32 mouse cellular contexts compared by ENCODE assay signal in the genomic region with DNA sequence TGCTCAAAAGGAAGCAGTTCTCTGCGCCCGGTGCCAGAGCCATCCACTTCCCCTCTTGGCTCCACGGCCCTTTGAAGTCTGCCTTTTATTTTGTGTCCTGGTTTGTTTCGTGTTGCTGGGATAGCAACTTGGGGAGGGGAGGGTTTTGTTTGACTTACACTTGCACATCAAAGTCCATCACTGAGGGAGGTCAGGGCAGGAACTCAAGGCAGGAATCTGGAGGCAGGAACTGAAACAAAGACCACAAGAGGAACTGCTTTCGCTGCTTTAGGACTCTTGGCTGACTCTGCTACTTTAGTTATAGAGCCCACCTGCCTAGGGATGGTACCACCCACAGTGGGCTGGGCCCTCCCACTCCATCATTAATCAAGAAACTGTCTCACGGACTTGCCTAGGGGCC. TPM values are rescaled to one million over a fixed set of nuclear protein-coding genes. Genes with fewer than 3 reads are reported as not detected.
DNase-seq lines count a peak whose midpoint lies in the region; ATAC-seq lines count a peak whose summit lies in the region.
"Had no signal": no experiment of that assay in that cellular context is flagged by ENCODE, and none has a peak within 500 bp of the region (broad histone marks: within the 10 kb centered on the region; RNA-seq: fewer than 3 reads in every experiment).

No protein-coding gene starts in this region.

- DNase-seq in heart, adult 9 months (ENCODE audit: low spot score in 2 of 2): no peak
- peak; percentile 47 for DNase-seq in ES-CJ7 (ENCODE audit: low read depth, low spot score)
- peak; percentile 43 for DNase-seq in splenic B cell, adult 2 months (ENCODE audit: low read depth, low spot score)
- no peak for DNase-seq in frontal cortex, postnatal 25 days (ENCODE audit: low spot score in 2 of 2)
- DNase-seq in layer of hippocampus, adult 8-10 months (ENCODE audit: low spot score in 2 of 2): no peak
- DNase-seq: adrenal gland, postnatal 25 days; cerebellum, adult 11-12 months; cerebellum, adult 9-11 months; forebrain, postnatal 0 days; gastrocnemius, postnatal 10 days; heart, adult 11 months; heart, postnatal 14 days; kidney, adult 11 months; kidney, postnatal 14 days; lung, adult 18-20 months; lung, postnatal 4 days; retina, postnatal 1 day; right cerebral cortex, postnatal 25 days; thymus, postnatal 25 days had no signal

- WGBS in heart, embryonic 13.5 days: 65% methylated on average over 6 of the region's 6 CpGs

- peak overlapping the region; percentile 39 for H3K4me3 ChIP-seq in heart, embryonic 13.5 days
- H3K4me3 ChIP-seq: embryonic facial prominence, embryonic 13.5 days; forebrain, embryonic 12.5 days; hindbrain, embryonic 10.5 days; hindbrain, embryonic 15.5 days; limb, embryonic 13.5 days; midbrain, embryonic 10.5 days; midbrain, embryonic 15.5 days; neural tube, embryonic 15.5 days had no signal

- H3K27me3 ChIP-seq in heart, embryonic 13.5 days (replicated peaks): peaks cover 5% of the 10 kb centered on the region; the same call in 1 of the 2 replicates
- H3K27me3 ChIP-seq in splenic B cell, adult 2 months (ENCODE audit: control insufficient read depth, insufficient read depth, low read length, poor library complexity, severe bottlenecking): no peaks in the 10 kb centered on the region
- H3K27me3 ChIP-seq: forebrain, embryonic 12.5 days; hindbrain, embryonic 15.5 days; midbrain, embryonic 15.5 days; neural tube, embryonic 15.5 days had no signal

- peaks cover 46% of the 10 kb centered on the region for H3K4me1 ChIP-seq in heart, embryonic 13.5 days

- peak overlapping the region; percentile 51 for H3K4me2 ChIP-seq in heart, embryonic 13.5 days
- H3K4me2 ChIP-seq: embryonic facial prominence, embryonic 13.5 days; forebrain, embryonic 12.5 days; hindbrain, embryonic 15.5 days; limb, embryonic 13.5 days; midbrain, embryonic 15.5 days; neural tube, embryonic 15.5 days had no signal

- no peak for ATAC-seq in heart, embryonic 13.5 days (ENCODE audit: extremely low read depth, insufficient number of reproducible peaks, low FRiP score, low TSS enrichment)
- peak; percentile 57 for ATAC-seq in granulocyte monocyte progenitor cell, adult 5-6 weeks (replicated peaks; ENCODE audit: poor library complexity, severe bottlenecking)
- ATAC-seq: forebrain, postnatal 0 days; inflammation-experienced regulatory T-cells, adult 6 months; lung, postnatal 0 days; midbrain, embryonic 15.5 days had no signal

- H3K9ac ChIP-seq in heart, embryonic 13.5 days: no peak overlapping the region
- H3K9ac ChIP-seq: embryonic facial prominence, embryonic 13.5 days; forebrain, embryonic 12.5 days; forebrain, postnatal 0 days; hindbrain, embryonic 15.5 days; limb, embryonic 13.5 days; midbrain, embryonic 15.5 days; neural tube, embryonic 15.5 days had no signal

- H3K36me3 ChIP-seq in heart, embryonic 13.5 days: no peaks in the 10 kb centered on the region
- H3K36me3 ChIP-seq in splenic B cell, adult 2 months (ENCODE audit: control insufficient read depth, insufficient read depth, low read length, poor library complexity, severe bottlenecking): peaks cover 4% of the 10 kb centered on the region
- H3K36me3 ChIP-seq: embryonic facial prominence, embryonic 13.5 days; forebrain, embryonic 12.5 days; hindbrain, embryonic 10.5 days; hindbrain, embryonic 15.5 days; limb, embryonic 13.5 days; midbrain, embryonic 10.5 days; midbrain, embryonic 15.5 days; neural tube, embryonic 15.5 days had no signal

- H3K27ac ChIP-seq in heart, embryonic 13.5 days (replicated peaks): no peak overlapping the region
- H3K27ac ChIP-seq: embryonic facial prominence, embryonic 13.5 days; forebrain, embryonic 12.5 days; hindbrain, embryonic 10.5 days; hindbrain, embryonic 15.5 days; limb, embryonic 13.5 days; midbrain, embryonic 10.5 days; midbrain, embryonic 15.5 days; neural tube, embryonic 15.5 days had no signal

- H3K9me3 ChIP-seq in heart, embryonic 13.5 days: no peaks in the 10 kb centered on the region
- H3K9me3 ChIP-seq: embryonic facial prominence, embryonic 13.5 days; forebrain, embryonic 12.5 days; hindbrain, embryonic 10.5 days; hindbrain, embryonic 15.5 days; limb, embryonic 13.5 days; midbrain, embryonic 10.5 days; midbrain, embryonic 15.5 days; neural tube, embryonic 15.5 days had no signal

RNA-seq across cellular contexts. Expression of gene Fam83f, which starts 45.2 kb away (rescaled TPM):
- 0.13 and 0.14 TPM in 2 replicates for polyA plus RNA-seq in heart, embryonic 13.5 days (2015; fragmentation: Nextera tagmentation; extraction: Ambion mirVana)
- 0.30 and 1.0 TPM in 2 replicates for total RNA-seq in granulocyte monocyte progenitor cell, adult 5-6 weeks (2014; fragmentation: Nextera tagmentation)
- not detected in 2 replicates for total RNA-seq in granulocyte monocyte progenitor cell, adult 5-6 weeks (2017)
- total RNA-seq in layer of hippocampus, adult 8-10 months (2022): under 1 TPM; 0.16 to 0.32 (median 0.23) TPM
- total RNA-seq: common myeloid progenitor, adult 5-6 weeks had no signal
- polyA plus RNA-seq: inflammation-experienced regulatory T-cells, adult 6 months had no signal

RNA-seq across cellular contexts. Expression of gene Grap2, which starts 54.1 kb away (rescaled TPM):
- 4.9 and 8.8 TPM in 2 replicates for polyA plus RNA-seq in heart, embryonic 13.5 days (2015; fragmentation: Nextera tagmentation; extraction: Ambion mirVana)
- total RNA-seq in granulocyte monocyte progenitor cell, adult 5-6 weeks (2014; fragmentation: Nextera tagmentation): not detected in 2 replicates
- 0.21 TPM in 1 of 2 replicates, not detected in the other for total RNA-seq in granulocyte monocyte progenitor cell, adult 5-6 weeks (2017)
- total RNA-seq in layer of hippocampus, adult 8-10 months (2022): under 1 TPM; 0.07 to 0.34 (median 0.17) TPM
- total RNA-seq: forebrain, postnatal 0 days had no signal
- polyA plus RNA-seq: forebrain, postnatal 0 days had no signal

Comparison
In these comparisons a context has a peak if more than half of its experiments do, and no peak if none do; other contexts are left out.
1. DNase-seq: peak in ES-CJ7 (single experiment) and splenic B cell, adult 2 months (single experiment); none in heart, adult 9 months (0 of 2), frontal cortex, postnatal 25 days (0 of 2) and layer of hippocampus, adult 8-10 months (0 of 2).